Mouse (Mus musculus): ENCODE results near the gene Tmem248. TPM values are rescaled to one million over a fixed set of nuclear protein-coding genes. Genes with fewer than 3 reads are reported as not detected.
A peak's percentile ranks its signal among the peaks of the same experiment; 100 is the strongest.

Gene Tmem248
- 18.7 and 23.6 TPM in 2 replicates for polyA plus RNA-seq (2012; rRNA removed)

- Histone ChIP-seq H3K27me3 (ENCODE audit: control insufficient read depth, insufficient read depth, low read length) (no peaks in the 10 kb centered on the region), H3K4me1 (ENCODE audit: control insufficient read depth, insufficient read depth, insufficient read length, low read length) (peaks cover 5% of the 10 kb centered on the region; the same call in 1 of the 2 replicates), H3K36me3 (ENCODE audit: control insufficient read depth, insufficient read depth, low read length) (peaks cover 16% of the 10 kb centered on the region), H3K4me3 (ENCODE audit: low read depth, low read length) (no peak within 1 kb of the TSS), H3K27ac (ENCODE audit: insufficient read depth, low read depth, low read length) (no peak within 1 kb of the TSS)
- 78% methylated on average over 7 of the region's 7 CpGs for WGBS
- no peak for TF ChIP-seq POLR2A (IDR thresholded peaks at IDR 0.05; ENCODE audit: low read depth, low read length)
- TF ChIP-seq CTCF (IDR thresholded peaks at IDR 0.05; ENCODE audit: extremely low read depth, insufficient read length, insufficient replicate concordance, low read depth, low read length) = no peak
Measured at GRCm38 (mm10) chr5:130216781-130217180, at the start of gene Tmem248. TSS of gene Tmem248 (plus strand) at chr5:130217081.

GRCm38 (mm10) chr5:130169109-130169508 lies 47.8 kb upstream of the Tmem248 start:
- Histone ChIP-seq H3K27me3 (ENCODE audit: control insufficient read depth, insufficient read depth, low read length) (no peaks in the 10 kb centered on the region), H3K4me1 (ENCODE audit: control insufficient read depth, insufficient read depth, insufficient read length, low read length) (peaks cover 10% of the 10 kb centered on the region; the same call in 1 of the 2 replicates), H3K36me3 (ENCODE audit: control insufficient read depth, insufficient read depth, low read length) (no peaks in the 10 kb centered on the region), H3K4me3 (ENCODE audit: low read depth, low read length) (no peak overlapping the region), H3K27ac (ENCODE audit: insufficient read depth, low read depth, low read length) (no peak overlapping the region)
- TF ChIP-seq POLR2A (IDR thresholded peaks at IDR 0.05; ENCODE audit: low read depth, low read length) (no peak), CTCF (IDR thresholded peaks at IDR 0.05; ENCODE audit: extremely low read depth, insufficient read length, insufficient replicate concordance, low read depth, low read length) (no peak)
- 49% methylated on average over 6 of the region's 6 CpGs for WGBS

- TF ChIP-seq POLR2A (IDR thresholded peaks at IDR 0.05; ENCODE audit: low read depth, low read length) (no peak), CTCF (IDR thresholded peaks at IDR 0.05; ENCODE audit: extremely low read depth, insufficient read length, insufficient replicate concordance, low read depth, low read length) (no peak)
- Histone ChIP-seq H3K4me3 (ENCODE audit: low read depth, low read length) (peak overlapping the region; percentile 89), H3K27me3 (ENCODE audit: control insufficient read depth, insufficient read depth, low read length) (no peaks in the 10 kb centered on the region), H3K4me1 (ENCODE audit: control insufficient read depth, insufficient read depth, insufficient read length, low read length) (peaks cover 10% of the 10 kb centered on the region; the same call in 1 of the 2 replicates), H3K36me3 (ENCODE audit: control insufficient read depth, insufficient read depth, low read length) (no peaks in the 10 kb centered on the region), H3K27ac (ENCODE audit: insufficient read depth, low read depth, low read length) (peak overlapping the region; percentile 88)
- 6% methylated on average over 6 of the region's 6 CpGs for WGBS
Measured at GRCm38 (mm10) chr5:130170666-130171422, 46.0 kb upstream of the Tmem248 start.

GRCm38 (mm10) chr5:130171423-130171954 lies 45.4 kb upstream of the Tmem248 start, which contains the start of gene Rabgef1:
TSS of gene Rabgef1 (plus strand) at chr5:130171798.
- no peak for TF ChIP-seq CTCF (IDR thresholded peaks at IDR 0.05; ENCODE audit: extremely low read depth, insufficient read length, insufficient replicate concordance, low read depth, low read length)
- TF ChIP-seq POLR2A (IDR thresholded peaks at IDR 0.05; ENCODE audit: low read depth, low read length) = peak; percentile 94
- peak within 1 kb of the TSS; percentile 89 for H3K4me3 ChIP-seq (ENCODE audit: low read depth, low read length)
- peaks cover 10% of the 10 kb centered on the region; the same call in 1 of the 2 replicates for H3K4me1 ChIP-seq (ENCODE audit: control insufficient read depth, insufficient read depth, insufficient read length, low read length)
- no peaks in the 10 kb centered on the region for H3K36me3 ChIP-seq (ENCODE audit: control insufficient read depth, insufficient read depth, low read length)
- no peaks in the 10 kb centered on the region for H3K27me3 ChIP-seq (ENCODE audit: control insufficient read depth, insufficient read depth, low read length)
- H3K27ac ChIP-seq (ENCODE audit: insufficient read depth, low read depth, low read length) = peak within 1 kb of the TSS; percentile 88
- WGBS = under 1% methylated on average over 57 of the region's 62 CpGs

- under 1% methylated on average over 43 of the region's 46 CpGs for WGBS
- H3K4me1 ChIP-seq (ENCODE audit: control insufficient read depth, insufficient read depth, insufficient read length, low read length) = peaks cover 10% of the 10 kb centered on the region; the same call in 1 of the 2 replicates
- H3K27ac ChIP-seq (ENCODE audit: insufficient read depth, low read depth, low read length) = 0 out of 2 replicates have a peak overlapping the region, but pooled peaks have one; percentile 29
- TF ChIP-seq POLR2A (IDR thresholded peaks at IDR 0.05; ENCODE audit: low read depth, low read length) = no peak
- no peak for TF ChIP-seq CTCF (IDR thresholded peaks at IDR 0.05; ENCODE audit: extremely low read depth, insufficient read length, insufficient replicate concordance, low read depth, low read length)
- peak overlapping the region; percentile 89 for H3K4me3 ChIP-seq (ENCODE audit: low read depth, low read length)
- H3K36me3 ChIP-seq (ENCODE audit: control insufficient read depth, insufficient read depth, low read length) = no peaks in the 10 kb centered on the region
- H3K27me3 ChIP-seq (ENCODE audit: control insufficient read depth, insufficient read depth, low read length) = no peaks in the 10 kb centered on the region
Measured at GRCm38 (mm10) chr5:130171956-130172601, 44.8 kb upstream of the Tmem248 start.

GRCm38 (mm10) chr5:130173012-130173411 lies 43.9 kb upstream of the Tmem248 start:
- H3K4me1 ChIP-seq (ENCODE audit: control insufficient read depth, insufficient read depth, insufficient read length, low read length) = peaks cover 10% of the 10 kb centered on the region; the same call in 1 of the 2 replicates
- TF ChIP-seq CTCF (IDR thresholded peaks at IDR 0.05; ENCODE audit: extremely low read depth, insufficient read length, insufficient replicate concordance, low read depth, low read length) (no peak), POLR2A (IDR thresholded peaks at IDR 0.05; ENCODE audit: low read depth, low read length) (no peak)
- 87% methylated on average over 4 of the region's 4 CpGs for WGBS
- H3K4me3 ChIP-seq (ENCODE audit: low read depth, low read length) = no peak overlapping the region
- no peaks in the 10 kb centered on the region for H3K36me3 ChIP-seq (ENCODE audit: control insufficient read depth, insufficient read depth, low read length)
- H3K27ac ChIP-seq (ENCODE audit: insufficient read depth, low read depth, low read length) = no peak overlapping the region
- H3K27me3 ChIP-seq (ENCODE audit: control insufficient read depth, insufficient read depth, low read length) = no peaks in the 10 kb centered on the region
